Mouse (Mus musculus) kidney, postnatal 25 days (tissue): Measurements from ENCODE around the gene Svep1.

Source experiments
- DNase-seq, 2 experiments: peaks; one replicate each; pipeline ENCODE4 v3.0.0; 2021; ENCODE audit warnings: mixed read lengths in 2 of 2

The Svep1 gene

GRCm38 (mm10) chr4:58169918-58170317 lies 36.7 kb downstream of the Svep1 start:
- no peak for DNase-seq

- no peak for DNase-seq
Measured at GRCm38 (mm10) chr4:58168366-58168765, 38.3 kb downstream of the Svep1 start.

- no peak for DNase-seq
Measured at GRCm38 (mm10) chr4:58165711-58166110, 40.9 kb downstream of the Svep1 start.

- peak; percentile 29 to 51 for DNase-seq
Measured at GRCm38 (mm10) chr4:58161901-58162300, 44.8 kb downstream of the Svep1 start.

GRCm38 (mm10) chr4:58159564-58159963 lies 47.1 kb downstream of the Svep1 start:
- no peak for DNase-seq

- DNase-seq = no peak
Measured at GRCm38 (mm10) chr4:58150301-58150700, 56.4 kb downstream of the Svep1 start.

- DNase-seq = no peak
Measured at GRCm38 (mm10) chr4:58149186-58149585, 57.5 kb downstream of the Svep1 start.

- no peak for DNase-seq
Measured at GRCm38 (mm10) chr4:58148547-58148946, 58.1 kb downstream of the Svep1 start.

- DNase-seq = peak in 1 of 2 experiments; percentile 10
Measured at GRCm38 (mm10) chr4:58146676-58147075, 60.0 kb downstream of the Svep1 start.

- no peak for DNase-seq
Measured at GRCm38 (mm10) chr4:58139764-58140556, 66.7 kb downstream of the Svep1 start.

- DNase-seq = no peak
Measured at GRCm38 (mm10) chr4:58139241-58139640, 67.4 kb downstream of the Svep1 start.

- no peak for DNase-seq
Measured at GRCm38 (mm10) chr4:58133610-58134309, 72.9 kb downstream of the Svep1 start.

- DNase-seq = no peak
Measured at GRCm38 (mm10) chr4:58129844-58130243, 76.8 kb downstream of the Svep1 start.

GRCm38 (mm10) chr4:58127024-58127423 lies 79.6 kb downstream of the Svep1 start:
- DNase-seq = no peak

GRCm38 (mm10) chr4:58115452-58115851 lies 91.2 kb downstream of the Svep1 start:
- DNase-seq = no peak

GRCm38 (mm10) chr4:58111008-58111407 lies 95.7 kb downstream of the Svep1 start:
- no peak for DNase-seq

- DNase-seq = no peak
Measured at GRCm38 (mm10) chr4:58109793-58110192, 96.9 kb downstream of the Svep1 start.

- no peak for DNase-seq
Measured at GRCm38 (mm10) chr4:58108364-58108763, 98.3 kb downstream of the Svep1 start.

GRCm38 (mm10) chr4:58097732-58098131 lies 108.9 kb downstream of the Svep1 start:
- DNase-seq = no peak

GRCm38 (mm10) chr4:58086738-58087137 lies 119.9 kb downstream of the Svep1 start:
- DNase-seq = no peak

GRCm38 (mm10) chr4:58086151-58086550 lies 120.5 kb downstream of the Svep1 start:
- DNase-seq = no peak

GRCm38 (mm10) chr4:58085340-58085739 lies 121.3 kb downstream of the Svep1 start:
- no peak for DNase-seq

GRCm38 (mm10) chr4:58084155-58084554 lies 122.5 kb downstream of the Svep1 start:
- DNase-seq = no peak

GRCm38 (mm10) chr4:58082588-58082987 lies 124.1 kb downstream of the Svep1 start:
- peak; percentile 72 to 77 for DNase-seq
